Mouse (Mus musculus) hindbrain, embryonic 10.5 days (tissue): ENCODE data around the gene Pdxp. TPM values are rescaled to one million over a fixed set of nuclear protein-coding genes. Genes with fewer than 3 reads are reported as not detected.

Experiments
- DNase-seq: peaks from one replicate; pipeline ENCODE4 v3.0.0-alpha.2; 2017; ENCODE audit warnings: low spot score
- H3K27ac ChIP-seq: fragments of 300-500 bp; sonication (generic); 2 replicates; pipeline ENCODE4 v1.5.1; 2016; ENCODE audit warnings: mild to moderate bottlenecking, moderate library complexity
- H3K27me3 ChIP-seq: fragments of 300-500 bp; sonication (generic); 2 replicates; pipeline ENCODE4 v1.6.1; 2016; ENCODE audit warnings: mild to moderate bottlenecking; ENCODE audit not compliant: poor library complexity, insufficient read depth, severe bottlenecking
- H3K36me3 ChIP-seq: fragments of 300-500 bp; sonication (generic); 2 replicates; pipeline ENCODE4 v1.6.1; 2016; ENCODE audit warnings: mild to moderate bottlenecking, moderate library complexity
- H3K4me1 ChIP-seq: fragments of 300-500 bp; sonication (generic); replicated peaks from 2 replicates; pipeline ENCODE4 v1.6.1; 2016; ENCODE audit warnings: mild to moderate bottlenecking
- H3K4me3 ChIP-seq: fragments of 300-500 bp; sonication (generic); 2 replicates; pipeline ENCODE4 v1.5.1; 2016; ENCODE audit warnings: mild to moderate bottlenecking, moderate library complexity
- H3K9me3 ChIP-seq: fragments of 300-500 bp; sonication (generic); 2 replicates; pipeline ENCODE4 v1.6.1; 2016; ENCODE audit warnings: mild to moderate bottlenecking, moderate library complexity
- WGBS: fragments of 180-500 bp; shearing (Covaris S2); methylation state at CpG from one replicate; pipeline ENCODE4 v1.1.7; 2016; 5-methylcytosine and 5-hydroxymethylcytosine counted together
- polyA plus RNA-seq: library from polyadenylated mRNA; unstranded; fragments of >200 nt; fragmentation: Nextera tagmentation; extraction: Ambion mirVana; gene quantifications from 2 replicates; pipeline ENCODE4 v1.2.1, GENCODE M21; 2016

The Pdxp gene
- 29.5 and 33.9 TPM in 2 replicates for polyA plus RNA-seq

GRCm38 (mm10) chr15:78913632-78914090 is at the start of gene Pdxp:
Pdxp (plus strand) TSS chr15:78913919.
- H3K4me3 ChIP-seq = peak within 1 kb of the TSS; percentile 90
- H3K27ac ChIP-seq = peak within 1 kb of the TSS; percentile 96
- peak; percentile 99 for DNase-seq
- no peaks in the 10 kb centered on the region for H3K9me3 ChIP-seq
- H3K4me1 ChIP-seq = peaks cover 47% of the 10 kb centered on the region
- peaks cover 32% of the 10 kb centered on the region for H3K36me3 ChIP-seq
- under 1% methylated on average over 51 of the region's 51 CpGs for WGBS
- no peaks in the 10 kb centered on the region; the same call in 1 of the 2 replicates for H3K27me3 ChIP-seq

GRCm38 (mm10) chr15:78868398-78868797 is 45.3 kb upstream of the Pdxp start:
- H3K4me3 ChIP-seq = no peak overlapping the region
- WGBS = 31% methylated on average over 9 of the region's 9 CpGs
- H3K4me1 ChIP-seq = peaks cover 32% of the 10 kb centered on the region
- no peaks in the 10 kb centered on the region for H3K36me3 ChIP-seq
- H3K27me3 ChIP-seq = no peaks in the 10 kb centered on the region
- H3K9me3 ChIP-seq = no peaks in the 10 kb centered on the region
- peak; percentile 60 for DNase-seq
- peak overlapping the region; percentile 81 for H3K27ac ChIP-seq

- peak overlapping the region; percentile 81 for H3K27ac ChIP-seq
- no peaks in the 10 kb centered on the region for H3K36me3 ChIP-seq
- peaks cover 31% of the 10 kb centered on the region for H3K4me1 ChIP-seq
- no peak overlapping the region for H3K4me3 ChIP-seq
- H3K9me3 ChIP-seq = no peaks in the 10 kb centered on the region
- no peaks in the 10 kb centered on the region for H3K27me3 ChIP-seq
- DNase-seq = peak; percentile 30
- WGBS = 57% methylated on average over 7 of the region's 7 CpGs
These were observed 44.9 kb upstream of the Pdxp start for GRCm38 (mm10) chr15:78868826-78869233.

GRCm38 (mm10) chr15:78869775-78870174 is 43.9 kb upstream of the Pdxp start:
- peak; percentile 46 for DNase-seq
- WGBS = 26% methylated on average over 6 of the region's 6 CpGs
- Histone ChIP-seq H3K4me1 (peaks cover 38% of the 10 kb centered on the region), H3K27me3 (no peaks in the 10 kb centered on the region), H3K4me3 (no peak overlapping the region), H3K9me3 (no peaks in the 10 kb centered on the region), H3K27ac (no peak overlapping the region), H3K36me3 (no peaks in the 10 kb centered on the region)

- H3K4me3 ChIP-seq = no peak overlapping the region
- H3K9me3 ChIP-seq = no peaks in the 10 kb centered on the region
- H3K27ac ChIP-seq = no peak overlapping the region; the same call in 1 of the 2 replicates
- no peak for DNase-seq
- peaks cover 58% of the 10 kb centered on the region for H3K4me1 ChIP-seq
- 66% methylated on average over 5 of the region's 5 CpGs for WGBS
- no peaks in the 10 kb centered on the region for H3K27me3 ChIP-seq
- H3K36me3 ChIP-seq = no peaks in the 10 kb centered on the region
These were observed 41.6 kb upstream of the Pdxp start for GRCm38 (mm10) chr15:78872021-78872608.

- H3K4me3 ChIP-seq = 0 out of 2 replicates have a peak overlapping the region, but pooled peaks have one; percentile 11
- H3K27me3 ChIP-seq = no peaks in the 10 kb centered on the region
- no peak for DNase-seq
- no peaks in the 10 kb centered on the region for H3K36me3 ChIP-seq
- 52% methylated on average over 13 of the region's 13 CpGs for WGBS
- peaks cover 60% of the 10 kb centered on the region for H3K4me1 ChIP-seq
- H3K27ac ChIP-seq = peak overlapping the region; percentile 70; the same call in 1 of the 2 replicates
- H3K9me3 ChIP-seq = no peaks in the 10 kb centered on the region
These were observed 39.8 kb upstream of the Pdxp start for GRCm38 (mm10) chr15:78873803-78874435.

GRCm38 (mm10) chr15:78874989-78875388 is 38.7 kb upstream of the Pdxp start:
- peaks cover 67% of the 10 kb centered on the region for H3K4me1 ChIP-seq
- 82% methylated on average over 8 of the region's 8 CpGs for WGBS
- H3K27me3 ChIP-seq = no peaks in the 10 kb centered on the region
- H3K36me3 ChIP-seq = peaks cover 9% of the 10 kb centered on the region
- DNase-seq = no peak
- H3K4me3 ChIP-seq = no peak overlapping the region
- peak overlapping the region; percentile 99 for H3K27ac ChIP-seq
- no peaks in the 10 kb centered on the region for H3K9me3 ChIP-seq

- 0 out of 2 replicates have a peak overlapping the region, but pooled peaks have one; percentile 76 for H3K4me3 ChIP-seq
- peaks cover 72% of the 10 kb centered on the region for H3K4me1 ChIP-seq
- peak overlapping the region; percentile 99 for H3K27ac ChIP-seq
These were observed 38.2 kb upstream of the Pdxp start for GRCm38 (mm10) chr15:78875537-78875936.

GRCm38 (mm10) chr15:78876258-78876696 is 37.4 kb upstream of the Pdxp start:
- Histone ChIP-seq H3K27ac (peak overlapping the region; percentile 99), H3K9me3 (no peaks in the 10 kb centered on the region), H3K27me3 (no peaks in the 10 kb centered on the region), H3K4me3 (peak overlapping the region; percentile 76), H3K36me3 (peaks cover 22% of the 10 kb centered on the region), H3K4me1 (peaks cover 72% of the 10 kb centered on the region)
- WGBS = 6% methylated on average over 17 of the region's 17 CpGs
- DNase-seq = peak; percentile 88

More at GRCm38 (mm10) chr15:78875537-78875936, 38.2 kb upstream of the Pdxp start:
- H3K36me3 ChIP-seq = peaks cover 14% of the 10 kb centered on the region
- no peak for DNase-seq
- WGBS = 82% methylated on average over 5 of the region's 5 CpGs
- no peaks in the 10 kb centered on the region for H3K27me3 ChIP-seq
- no peaks in the 10 kb centered on the region for H3K9me3 ChIP-seq

- DNase-seq = peak; percentile 96
- Histone ChIP-seq H3K27me3 (no peaks in the 10 kb centered on the region), H3K36me3 (peaks cover 31% of the 10 kb centered on the region), H3K4me3 (peak within 1 kb of the TSS; percentile 76), H3K9me3 (no peaks in the 10 kb centered on the region), H3K27ac (peak within 1 kb of the TSS; percentile 99), H3K4me1 (peaks cover 65% of the 10 kb centered on the region)
- WGBS = under 1% methylated on average over 91 of the region's 95 CpGs
These were observed 36.5 kb upstream of the Pdxp start, which contains the start of gene Gga1 for GRCm38 (mm10) chr15:78876991-78877809. Gga1 (plus strand) TSS chr15:78877190.

GRCm38 (mm10) chr15:78877810-78878390 is 35.8 kb upstream of the Pdxp start:
- Histone ChIP-seq H3K36me3 (peaks cover 38% of the 10 kb centered on the region), H3K9me3 (no peaks in the 10 kb centered on the region), H3K4me3 (peak overlapping the region; percentile 76), H3K4me1 (peaks cover 60% of the 10 kb centered on the region), H3K27ac (peak overlapping the region; percentile 99), H3K27me3 (no peaks in the 10 kb centered on the region)
- 1% methylated on average over 17 of the region's 17 CpGs for WGBS
- DNase-seq = no peak
